Mouse (Mus musculus) kidney, embryonic 16.5 days (tissue): Measurements from ENCODE around the gene Per3. TPM values are rescaled to one million over a fixed set of nuclear protein-coding genes. Genes with fewer than 3 reads are reported as not detected.
"Not testable (repeated sequence)": the region's sequence is repeated elsewhere in the genome, so short reads cannot be mapped to it uniquely, and the experiment has no call there.

Experiments
- ATAC-seq: fragments of 200-750 bp; cut with Nextera tagmentation; 2 replicates; pipeline ENCODE4 v1.8.0; 2017; ENCODE audit warnings: moderate TSS enrichment; ENCODE audit not compliant: low FRiP score, low TSS enrichment
- H3K27ac ChIP-seq: fragments of 300-500 bp; sonication (generic); 2 replicates; pipeline ENCODE4 v1.5.1; 2014; ENCODE audit warnings: low read length
- H3K27me3 ChIP-seq: fragments of 300-500 bp; sonication (generic); 2 replicates; pipeline ENCODE4 v1.6.1; 2014; ENCODE audit warnings: low read length, control low read depth, mixed read lengths; ENCODE audit not compliant: insufficient read depth
- H3K36me3 ChIP-seq: fragments of 300-500 bp; sonication (generic); 2 replicates; pipeline ENCODE4 v1.6.1; 2014; ENCODE audit warnings: low read length, control low read depth, mixed read lengths; ENCODE audit not compliant: insufficient read depth
- H3K4me1 ChIP-seq: fragments of 300-500 bp; sonication (generic); 2 replicates; pipeline ENCODE4 v1.6.1; 2014; ENCODE audit warnings: low read length, control low read depth, mixed read lengths; ENCODE audit not compliant: insufficient read depth
- H3K4me2 ChIP-seq: fragments of 300-500 bp; sonication (generic); replicated peaks from 2 replicates; pipeline ENCODE4 v1.6.1; 2014; ENCODE audit warnings: low read depth, low read length
- H3K4me3 ChIP-seq: fragments of 300-500 bp; sonication (generic); 2 replicates; pipeline ENCODE4 v1.5.1; 2014; ENCODE audit warnings: mild to moderate bottlenecking, low read length
- H3K9ac ChIP-seq: fragments of 300-500 bp; sonication (generic); replicated peaks from 2 replicates; pipeline ENCODE4 v1.6.1; 2014; ENCODE audit warnings: low read length
- H3K9me3 ChIP-seq: fragments of 300-500 bp; sonication (generic); 2 replicates; pipeline ENCODE4 v1.6.1; 2016; ENCODE audit warnings: low read length, control low read depth
- WGBS: fragments of 180-500 bp; shearing (Covaris S2); extraction: QIAGEN DNeasy Blood & Tissue Kit; methylation state at CpG from one replicate; pipeline ENCODE4 v1.1.7; 2014; 5-methylcytosine and 5-hydroxymethylcytosine counted together
- polyA plus RNA-seq: library from polyadenylated mRNA; unstranded; fragments of >200 nt; fragmentation: Nextera tagmentation; extraction: Ambion mirVana; gene quantifications from 2 replicates; pipeline ENCODE4 v1.2.1, GENCODE M21; 2015

Gene Per3
- polyA plus RNA-seq, 1 experiment from 2014 or later: 7.6 TPM

DNA sequence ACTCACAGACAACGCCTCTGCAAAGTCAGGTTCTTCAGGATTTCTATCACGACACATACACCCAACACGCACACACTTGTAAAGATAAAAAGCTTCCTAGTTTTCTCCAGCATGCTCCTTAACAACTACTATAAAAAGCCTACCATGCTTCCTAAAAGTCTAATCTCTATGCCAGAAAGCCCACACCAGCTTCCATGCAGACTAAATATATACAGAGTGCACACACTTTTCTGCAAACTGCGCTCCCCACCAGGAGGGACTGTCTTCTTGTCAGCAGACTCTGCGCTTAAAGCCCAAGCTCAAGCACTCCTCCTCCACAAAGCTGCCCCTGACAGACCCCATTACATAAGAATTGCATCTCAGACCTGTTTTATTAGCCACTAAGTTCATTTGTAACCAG, 3.0 kb downstream of the Per3 start:
- H3K9ac ChIP-seq: no peak overlapping the region
- WGBS: 83% methylated on average over 5 of the region's 5 CpGs
- H3K27ac ChIP-seq: no peak overlapping the region
- H3K4me2 ChIP-seq: no peak overlapping the region
- no peak overlapping the region for H3K4me3 ChIP-seq
- H3K4me1 ChIP-seq: peaks cover 14% of the 10 kb centered on the region
- no peaks in the 10 kb centered on the region for H3K9me3 ChIP-seq
- H3K27me3 ChIP-seq: 0 out of 2 replicates have a peak, but pooled peaks cover 2% of the 10 kb centered on the region
- no peaks in the 10 kb centered on the region for H3K36me3 ChIP-seq
- ATAC-seq: no peak

GRCm38 (mm10) chr4:151037800-151038199, 6.7 kb downstream of the Per3 start:
- WGBS: 95% methylated on average over 11 of the region's 11 CpGs
- no peaks in the 10 kb centered on the region for H3K9me3 ChIP-seq
- H3K4me1 ChIP-seq: no peaks in the 10 kb centered on the region
- no peaks in the 10 kb centered on the region for H3K36me3 ChIP-seq
- H3K9ac ChIP-seq: no peak overlapping the region
- H3K27me3 ChIP-seq: no peaks in the 10 kb centered on the region
- H3K27ac ChIP-seq: no peak overlapping the region
- H3K4me2 ChIP-seq: no peak overlapping the region
- no peak overlapping the region for H3K4me3 ChIP-seq
- no peak for ATAC-seq

DNA sequence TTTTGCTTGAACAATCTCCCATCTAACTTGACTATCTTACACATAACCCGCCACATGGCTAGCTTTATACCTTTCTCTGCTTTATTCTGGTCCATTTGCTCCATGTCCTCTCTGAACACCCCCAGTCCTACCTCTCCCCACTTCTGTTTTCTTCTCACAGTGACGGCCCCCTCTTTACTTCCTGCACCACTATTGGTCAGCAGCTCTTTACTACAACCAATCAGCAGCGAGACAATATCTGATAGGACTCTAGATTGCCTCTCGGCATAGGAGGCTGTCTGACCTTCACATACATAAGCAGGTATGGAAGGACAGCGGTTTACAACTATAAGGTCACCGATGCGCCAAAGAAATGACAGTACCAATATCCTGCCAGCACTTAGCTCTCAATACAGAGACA, 7.9 kb downstream of the Per3 start:
- WGBS: 86% methylated on average over 7 of the region's 7 CpGs
- no peak for ATAC-seq

GRCm38 (mm10) chr4:151027001-151027400, 17.5 kb downstream of the Per3 start:
- no peak overlapping the region for H3K9ac ChIP-seq
- H3K36me3 ChIP-seq: no peaks in the 10 kb centered on the region
- 49% methylated on average over 6 of the region's 6 CpGs for WGBS
- ATAC-seq: no peak
- no peaks in the 10 kb centered on the region for H3K4me1 ChIP-seq
- H3K27ac ChIP-seq: no peak overlapping the region
- no peaks in the 10 kb centered on the region for H3K9me3 ChIP-seq
- no peak overlapping the region for H3K4me2 ChIP-seq
- no peak overlapping the region for H3K4me3 ChIP-seq
- no peaks in the 10 kb centered on the region for H3K27me3 ChIP-seq

More for the DNA sequence above, 7.9 kb downstream of the Per3 start:
- Histone ChIP-seq H3K4me2 (no peak overlapping the region), H3K27me3 (no peaks in the 10 kb centered on the region), H3K9ac (no peak overlapping the region), H3K4me1 (no peaks in the 10 kb centered on the region), H3K27ac (no peak overlapping the region), H3K36me3 (no peaks in the 10 kb centered on the region), H3K4me3 (no peak overlapping the region), H3K9me3 (no peaks in the 10 kb centered on the region)

DNA sequence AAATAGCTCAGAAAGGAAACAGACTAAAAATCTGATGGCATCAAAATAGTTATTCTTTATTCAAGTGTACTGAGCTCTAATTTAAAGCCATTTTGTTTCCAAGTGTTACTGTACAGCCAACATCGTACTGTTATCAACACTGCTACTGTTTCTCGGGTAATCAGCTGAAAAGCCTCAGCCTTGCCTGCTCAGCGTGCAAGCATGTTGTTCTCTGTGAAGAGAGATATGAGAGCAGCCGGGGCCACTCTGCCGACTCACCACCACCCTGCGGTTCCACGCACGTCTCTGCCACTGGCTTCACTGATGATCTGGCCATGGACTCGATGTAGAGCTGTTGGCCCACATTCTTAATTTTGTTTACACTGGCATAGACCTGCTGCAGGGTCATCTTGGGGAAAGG, 20.3 kb downstream of the Per3 start:
- ATAC-seq: no peak
- no peaks in the 10 kb centered on the region for H3K9me3 ChIP-seq
- 0 out of 2 replicates have a peak, but pooled peaks cover 4% of the 10 kb centered on the region for H3K36me3 ChIP-seq
- H3K9ac ChIP-seq: no peak overlapping the region
- no peak overlapping the region for H3K4me2 ChIP-seq
- no peaks in the 10 kb centered on the region for H3K4me1 ChIP-seq
- 80% methylated on average over 9 of the region's 9 CpGs for WGBS
- H3K27ac ChIP-seq: no peak overlapping the region
- no peak overlapping the region for H3K4me3 ChIP-seq
- no peaks in the 10 kb centered on the region for H3K27me3 ChIP-seq

- not testable (repeated sequence) for ATAC-seq, H3K27me3 ChIP-seq, H3K4me3 ChIP-seq, H3K4me1 ChIP-seq, H3K27ac ChIP-seq, H3K9me3 ChIP-seq, H3K4me2 ChIP-seq, H3K9ac ChIP-seq
- 94% methylated on average over 1 of the region's 1 CpGs for WGBS
- H3K36me3 ChIP-seq: peaks cover 21% of the 10 kb centered on the region; the same call in 1 of the 2 replicates
These were observed 27.1 kb downstream of the Per3 start for GRCm38 (mm10) chr4:151017356-151017755.

DNA sequence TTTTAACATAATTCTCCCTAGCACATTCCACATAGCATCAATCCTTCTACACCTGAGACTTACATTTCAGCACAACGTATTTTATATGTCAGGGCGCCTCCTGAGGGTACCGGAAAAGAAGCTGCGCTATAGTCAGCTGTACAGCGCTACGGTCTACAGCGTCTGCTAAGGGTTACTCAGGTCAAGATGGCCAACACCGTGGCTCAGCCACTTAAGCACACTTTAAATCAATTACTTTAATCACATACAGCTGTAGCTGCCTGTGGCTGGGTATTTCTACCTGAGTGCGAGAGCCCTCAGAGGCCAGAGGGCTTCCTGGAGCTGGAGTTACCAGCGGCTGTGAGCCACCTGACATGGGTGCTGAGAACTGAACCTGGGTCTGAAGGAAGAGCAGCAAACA, 28.5 kb downstream of the Per3 start:
- Histone ChIP-seq H3K4me2 (no peak overlapping the region), H3K36me3 (peaks cover 21% of the 10 kb centered on the region; the same call in 1 of the 2 replicates), H3K9me3 (no peaks in the 10 kb centered on the region), H3K9ac (no peak overlapping the region), H3K4me3 (no peak overlapping the region), H3K27ac (no peak overlapping the region), H3K4me1 (no peaks in the 10 kb centered on the region), H3K27me3 (no peaks in the 10 kb centered on the region)
- 68% methylated on average over 10 of the region's 10 CpGs for whole genome bisulfite sequencing
- no peak for ATAC-seq

- WGBS: 86% methylated on average over 7 of the region's 7 CpGs
- no peaks in the 10 kb centered on the region for H3K9me3 ChIP-seq
These were observed 34.1 kb downstream of the Per3 start for GRCm38 (mm10) chr4:151010316-151010715.

GRCm38 (mm10) chr4:151006945-151007344, 37.5 kb downstream of the Per3 start:
- H3K9ac ChIP-seq: no peak overlapping the region
- H3K4me1 ChIP-seq: no peaks in the 10 kb centered on the region
- no peak for ATAC-seq
- H3K27me3 ChIP-seq: no peaks in the 10 kb centered on the region
- 0 out of 2 replicates have a peak, but pooled peaks cover 3% of the 10 kb centered on the region for H3K36me3 ChIP-seq
- 62% methylated on average over 6 of the region's 6 CpGs for WGBS
- H3K4me2 ChIP-seq: no peak overlapping the region
- no peak overlapping the region for H3K27ac ChIP-seq
- no peak overlapping the region for H3K4me3 ChIP-seq
- no peaks in the 10 kb centered on the region for H3K9me3 ChIP-seq

More at GRCm38 (mm10) chr4:151010316-151010715, 34.1 kb downstream of the Per3 start:
- Histone ChIP-seq H3K4me2 (no peak overlapping the region), H3K4me1 (no peaks in the 10 kb centered on the region), H3K9ac (no peak overlapping the region), H3K27me3 (no peaks in the 10 kb centered on the region), H3K4me3 (no peak overlapping the region), H3K27ac (no peak overlapping the region), H3K36me3 (0 out of 2 replicates have a peak, but pooled peaks cover 6% of the 10 kb centered on the region)
- no peak for ATAC-seq

DNA sequence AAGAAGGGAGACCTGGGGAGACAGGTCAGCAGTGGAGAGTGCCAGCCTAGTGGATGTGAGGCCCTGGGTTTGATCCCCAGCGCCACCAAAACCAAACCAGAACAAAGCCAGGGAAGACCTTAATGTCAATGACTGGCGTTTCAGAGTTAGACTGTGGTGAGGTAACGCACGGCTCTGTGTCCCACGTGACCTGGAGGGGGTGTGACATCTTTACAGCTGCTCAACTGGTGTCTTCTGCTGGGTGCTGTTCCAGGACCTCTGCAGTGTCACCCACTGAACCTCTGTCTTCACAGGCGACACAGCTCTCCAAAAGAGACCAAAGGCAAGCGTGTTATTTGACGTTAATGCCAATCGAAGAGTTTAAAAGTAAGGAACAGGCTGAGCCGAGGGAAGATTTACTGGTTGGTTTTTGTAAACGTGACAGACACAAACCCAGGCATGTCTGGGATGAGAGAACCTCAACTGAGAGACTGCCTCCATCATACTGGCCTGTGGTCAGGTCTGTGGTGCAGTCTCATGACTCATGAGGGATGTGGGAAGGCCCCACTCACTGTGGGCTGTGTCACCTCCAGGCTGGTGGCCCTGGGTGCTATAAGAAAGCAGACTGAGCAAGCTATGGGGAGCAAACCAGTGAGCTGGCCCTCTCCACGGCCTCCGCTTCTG, 38.7 kb downstream of the Per3 start:
- WGBS: 92% methylated on average over 13 of the region's 13 CpGs
- ATAC-seq: no peak
- Histone ChIP-seq H3K4me3 (no peak overlapping the region), H3K27ac (no peak overlapping the region), H3K4me1 (no peaks in the 10 kb centered on the region), H3K9ac (no peak overlapping the region), H3K27me3 (no peaks in the 10 kb centered on the region), H3K36me3 (0 out of 2 replicates have a peak, but pooled peaks cover 3% of the 10 kb centered on the region), H3K4me2 (no peak overlapping the region), H3K9me3 (no peaks in the 10 kb centered on the region)
